Mouse (Mus musculus): ENCODE measurements around the gene Sgms1. TPM values are rescaled to one million over a fixed set of nuclear protein-coding genes. Genes with fewer than 3 reads are reported as not detected.

Sgms1 gene
- polyA plus RNA-seq, 1 experiment = 18.2 TPM

DNA sequence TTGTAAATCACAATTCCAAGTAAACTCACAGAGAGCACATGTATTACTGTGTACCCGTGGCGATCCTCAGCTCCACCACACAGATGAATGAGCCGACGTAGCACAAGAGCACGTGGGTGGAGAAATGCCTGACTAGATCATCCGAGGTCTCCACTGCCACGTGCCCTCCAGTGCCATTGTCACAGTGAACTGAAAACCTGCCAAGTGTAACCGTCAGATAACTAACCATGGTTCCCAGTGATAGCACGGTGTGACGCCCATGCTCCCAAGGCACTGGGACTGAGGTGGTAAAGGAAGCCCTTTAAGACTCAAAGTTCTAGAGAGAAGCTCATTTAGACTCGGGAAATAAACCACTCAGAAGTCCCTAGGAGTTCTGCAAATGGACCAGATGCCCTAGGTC, 167.4 kb downstream of the Sgms1 start:
- peak; percentile 27 for TF ChIP-seq GATA1 (IDR thresholded peaks at IDR 0.05; ENCODE audit: low read length)

DNA sequence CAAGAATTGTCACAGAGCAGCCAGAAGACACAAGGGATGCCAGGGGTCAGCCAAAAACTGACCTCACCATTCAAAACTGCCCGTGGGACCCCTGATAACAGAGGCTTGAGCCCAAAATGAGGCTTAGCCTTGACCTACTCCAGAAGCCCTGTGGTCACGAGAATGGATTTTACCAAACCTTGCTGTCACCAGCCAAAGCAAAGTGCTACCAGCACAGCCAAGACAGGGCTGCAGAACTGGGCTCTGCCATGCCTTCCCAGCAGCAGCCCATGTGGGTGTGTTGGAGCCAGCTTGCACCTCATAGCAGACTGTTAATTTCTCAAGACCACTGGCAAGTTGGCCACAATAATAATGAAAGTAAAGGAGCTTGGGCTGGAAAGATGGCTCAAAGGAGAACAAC, 168.5 kb downstream of the Sgms1 start:
- TF ChIP-seq GATA1 (IDR thresholded peaks at IDR 0.05; ENCODE audit: low read length) = no peak

DNA sequence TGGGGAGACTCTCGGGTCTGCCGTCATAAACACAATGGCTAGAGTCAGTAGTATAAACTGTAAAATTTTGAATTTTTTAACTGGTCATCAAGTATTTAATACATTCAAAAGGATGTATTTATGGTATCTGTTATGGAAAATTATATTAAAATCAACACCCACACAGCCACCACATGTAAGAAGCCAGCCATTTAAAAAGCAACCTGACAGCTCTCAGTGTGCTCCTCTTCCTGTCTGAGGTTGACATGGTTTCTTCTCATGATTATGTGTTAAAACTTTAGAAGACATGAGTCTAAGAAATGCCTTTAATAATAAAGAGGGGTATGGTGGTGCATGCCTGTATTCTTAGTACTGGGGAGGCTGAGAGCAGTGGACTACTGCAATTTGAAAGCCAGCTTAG, 172.8 kb downstream of the Sgms1 start:
- TF ChIP-seq GATA1 (IDR thresholded peaks at IDR 0.05; ENCODE audit: low read length) = no peak

DNA sequence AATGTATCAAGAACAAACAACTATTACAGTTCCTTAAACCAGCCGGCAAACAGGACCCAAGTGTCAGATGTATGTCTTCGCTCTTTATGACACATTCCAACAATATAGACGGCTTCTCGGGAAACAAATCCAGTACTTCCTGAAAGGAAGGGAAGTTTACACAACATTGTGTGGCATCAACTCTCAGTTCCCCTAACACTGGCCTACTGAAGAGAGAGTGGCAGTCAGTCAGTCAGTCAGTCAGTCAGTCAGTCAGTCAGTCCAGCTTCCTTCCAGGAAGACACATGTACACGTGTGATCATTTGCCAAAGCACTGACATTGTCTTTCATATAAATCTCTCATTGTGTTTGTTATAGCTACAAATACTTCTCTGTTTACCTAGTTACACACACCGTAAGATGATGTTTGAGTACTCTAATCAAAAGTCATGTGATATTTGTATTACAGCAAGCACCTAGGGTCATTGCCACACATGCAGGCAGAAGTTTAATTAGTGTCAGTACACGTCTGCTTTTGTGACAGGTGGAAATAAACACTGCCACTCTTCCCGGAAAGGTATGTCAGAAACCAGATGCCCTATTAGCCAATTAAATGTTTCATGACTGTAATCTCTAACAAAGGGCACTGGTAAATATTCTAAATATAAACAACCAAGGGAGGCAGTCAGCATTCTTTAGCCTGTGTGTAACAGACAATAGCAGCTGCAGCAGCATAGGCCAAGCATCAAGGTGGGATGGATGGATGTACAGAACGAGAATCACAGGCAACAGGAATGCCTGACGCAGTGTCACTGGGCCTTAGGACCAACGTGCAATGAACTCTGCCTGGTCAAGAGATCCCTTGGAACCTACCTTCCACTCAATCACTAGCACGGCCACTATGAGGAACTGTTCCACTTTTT, 174.4 kb downstream of the Sgms1 start:
- TF ChIP-seq GATA1 (IDR thresholded peaks at IDR 0.05; ENCODE audit: low read length) = no peak

DNA sequence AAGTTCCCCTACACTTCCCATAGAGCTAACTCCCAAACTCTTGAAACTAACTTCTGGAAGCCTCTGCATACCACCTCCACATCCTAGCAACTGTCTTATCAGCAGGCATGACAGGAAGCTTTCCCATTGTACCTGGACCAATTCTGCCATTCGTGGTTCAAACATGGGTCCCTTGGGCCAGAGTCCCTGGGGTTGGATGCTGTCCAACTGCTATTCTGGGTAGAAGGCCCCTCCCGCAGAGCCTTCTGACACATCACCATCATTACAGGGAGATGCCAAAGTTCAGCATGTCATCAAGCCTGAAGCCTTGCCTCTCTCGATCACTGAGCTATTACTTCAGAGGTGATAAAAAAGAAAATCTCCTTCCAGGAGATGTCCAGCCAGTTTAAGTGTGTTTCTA, 175.9 kb downstream of the Sgms1 start:
- TF ChIP-seq GATA1 (IDR thresholded peaks at IDR 0.05; ENCODE audit: low read length) = no peak

DNA sequence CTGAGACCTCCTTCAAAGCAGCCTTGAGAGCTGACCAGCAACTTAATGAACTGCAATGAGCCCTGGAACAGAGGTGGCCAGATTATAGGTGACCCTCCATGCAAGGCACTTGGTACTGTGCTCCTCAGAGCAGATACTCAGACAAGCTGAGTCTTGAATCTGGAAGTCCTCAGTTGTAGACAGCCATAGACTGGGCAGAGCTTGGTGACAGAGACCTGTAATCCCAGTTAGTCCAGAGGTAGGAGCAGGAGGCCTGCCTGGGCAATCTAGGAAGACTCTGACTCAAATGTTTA, 178.3 kb downstream of the Sgms1 start:
- no peak for TF ChIP-seq GATA1 (IDR thresholded peaks at IDR 0.05; ENCODE audit: low read length)

DNA sequence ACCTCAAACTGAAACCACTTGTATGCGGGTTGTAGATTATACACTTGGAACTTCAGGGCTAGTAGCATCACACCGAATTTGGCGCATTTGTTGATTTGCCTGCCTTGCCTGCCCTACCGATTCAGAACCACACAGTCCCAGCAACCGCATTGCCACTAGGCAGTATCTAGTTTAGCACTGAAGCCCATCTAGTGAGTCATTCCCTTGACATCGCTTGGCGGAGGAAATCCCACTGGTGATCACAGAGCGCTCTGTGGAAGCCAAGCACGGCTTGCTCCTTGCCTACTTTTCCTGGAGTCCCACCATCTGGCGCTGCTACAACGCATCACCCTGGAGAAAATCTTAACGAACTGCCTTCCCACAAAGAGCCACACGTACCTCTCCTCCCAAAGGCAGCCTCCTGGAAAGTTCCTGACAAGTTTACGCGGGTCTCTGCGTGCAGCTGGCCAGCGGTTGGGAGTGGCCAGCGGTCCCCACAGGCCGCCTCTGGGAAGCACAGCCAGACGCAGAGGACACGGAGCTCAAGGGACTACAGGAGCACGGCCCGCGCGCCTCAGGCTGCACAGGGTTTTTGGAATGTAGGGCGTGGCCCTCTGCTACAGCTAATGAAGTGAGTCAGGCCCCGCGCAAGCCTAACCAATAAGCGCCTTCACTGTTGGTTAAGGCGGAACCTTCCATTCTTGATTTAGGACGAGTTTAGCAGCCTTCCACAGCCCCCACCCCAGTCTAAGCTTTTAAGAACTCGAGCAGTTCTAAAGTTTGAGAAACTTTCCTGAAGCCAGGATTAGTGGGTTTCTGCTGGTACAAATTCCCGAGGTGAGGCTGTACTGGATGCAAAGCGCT, 178.8 kb downstream of the Sgms1 start:
- TF ChIP-seq GATA1 (IDR thresholded peaks at IDR 0.05; ENCODE audit: low read length) = no peak

DNA sequence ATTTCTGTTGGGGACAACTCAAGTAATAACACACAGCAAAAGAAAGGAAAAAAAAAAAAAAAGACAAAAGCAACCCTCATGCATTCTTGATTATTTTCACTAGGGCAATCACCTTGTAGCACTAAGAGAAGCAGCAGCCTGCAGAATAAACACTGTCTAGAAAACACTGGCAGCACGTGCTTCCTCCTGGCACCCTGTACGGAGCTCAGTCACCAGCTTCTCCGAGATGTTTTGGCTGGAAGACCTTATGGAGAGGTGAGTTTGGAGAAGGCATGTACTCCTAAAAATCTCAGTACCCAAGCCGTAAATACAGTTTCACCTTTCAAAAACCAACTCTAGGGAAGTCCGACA, 179.4 kb downstream of the Sgms1 start:
- TF ChIP-seq GATA1 (IDR thresholded peaks at IDR 0.05; ENCODE audit: low read length) = no peak

DNA sequence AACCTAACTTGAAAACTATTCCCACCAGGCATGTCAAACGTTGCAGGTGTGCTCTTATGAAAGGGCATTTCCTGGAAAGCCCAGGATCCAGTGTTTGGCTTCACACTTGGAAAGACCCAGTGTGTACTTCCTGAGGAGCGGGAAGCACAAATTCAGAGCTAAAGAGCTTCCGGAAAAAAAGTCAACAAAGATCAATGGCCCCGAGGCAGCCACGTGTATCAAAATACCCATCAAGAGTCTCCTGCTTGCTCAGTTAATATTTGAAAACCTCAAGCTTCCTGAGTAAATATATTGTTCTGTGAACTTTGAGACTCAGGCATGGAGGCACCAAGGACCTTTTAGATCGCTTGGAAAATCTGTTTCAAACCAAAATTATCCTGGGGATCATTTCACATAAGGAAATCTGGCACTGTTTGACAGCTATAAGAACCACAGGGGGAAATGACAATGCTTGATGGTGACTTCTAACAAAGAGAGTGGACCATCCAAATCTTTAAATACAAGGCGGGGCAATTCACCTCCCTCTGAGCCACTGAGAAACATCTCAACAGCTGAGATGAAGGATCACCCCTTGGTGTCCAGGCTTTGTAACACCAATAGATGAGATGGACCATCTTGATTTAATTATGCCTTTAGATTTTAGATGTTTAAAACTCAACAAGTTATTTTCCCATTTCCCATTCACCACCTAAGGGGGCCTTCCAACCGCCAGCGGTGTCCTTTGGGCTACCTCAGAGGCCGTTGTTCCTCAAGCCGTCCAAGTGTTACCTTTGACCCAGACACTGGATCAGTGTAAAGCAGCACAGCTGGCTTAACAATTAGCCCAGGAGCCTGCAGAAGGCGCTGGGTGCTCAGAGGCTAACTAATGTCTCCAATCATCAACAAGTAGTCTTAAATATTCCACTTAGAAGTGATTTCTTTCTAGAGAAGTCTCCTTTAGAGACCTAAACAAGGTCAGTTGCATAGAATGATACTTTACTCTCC, 187.1 kb downstream of the Sgms1 start:
- TF ChIP-seq GATA1 (IDR thresholded peaks at IDR 0.05; ENCODE audit: low read length) = no peak

DNA sequence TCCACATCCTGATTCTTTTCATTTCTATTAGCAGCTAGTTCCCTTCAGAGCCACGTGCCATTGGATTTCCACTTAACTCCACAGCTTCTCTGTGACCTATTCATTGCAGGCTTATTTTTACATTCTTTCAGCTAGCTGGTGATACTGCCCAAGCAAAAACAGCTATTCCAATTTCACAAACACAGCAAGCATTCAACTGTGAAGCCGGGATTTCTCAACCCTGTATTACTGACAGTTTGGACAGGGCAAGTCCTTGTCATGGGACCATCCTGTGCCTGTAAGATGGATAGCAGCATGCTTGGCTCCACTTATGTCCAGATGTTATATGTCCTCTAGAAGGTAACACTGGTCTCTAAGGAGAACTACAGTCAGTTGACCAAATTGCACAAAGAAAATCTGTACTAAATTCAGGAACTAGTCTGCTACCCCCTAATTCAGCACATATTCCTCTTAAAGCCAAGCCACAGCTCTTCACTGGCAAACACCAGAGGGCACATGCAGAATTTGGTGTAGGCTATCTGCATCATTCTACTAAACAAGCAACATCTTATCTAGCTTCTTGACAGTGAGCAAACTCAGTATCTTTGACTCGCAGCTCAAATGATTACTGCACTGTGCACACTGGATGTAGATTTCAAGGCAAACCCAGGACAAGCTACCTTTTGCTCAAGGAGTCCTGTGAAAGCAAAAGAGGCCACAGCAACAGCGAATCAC, 189.5 kb downstream of the Sgms1 start:
- TF ChIP-seq GATA1 (IDR thresholded peaks at IDR 0.05; ENCODE audit: low read length) = peak; percentile 44

DNA sequence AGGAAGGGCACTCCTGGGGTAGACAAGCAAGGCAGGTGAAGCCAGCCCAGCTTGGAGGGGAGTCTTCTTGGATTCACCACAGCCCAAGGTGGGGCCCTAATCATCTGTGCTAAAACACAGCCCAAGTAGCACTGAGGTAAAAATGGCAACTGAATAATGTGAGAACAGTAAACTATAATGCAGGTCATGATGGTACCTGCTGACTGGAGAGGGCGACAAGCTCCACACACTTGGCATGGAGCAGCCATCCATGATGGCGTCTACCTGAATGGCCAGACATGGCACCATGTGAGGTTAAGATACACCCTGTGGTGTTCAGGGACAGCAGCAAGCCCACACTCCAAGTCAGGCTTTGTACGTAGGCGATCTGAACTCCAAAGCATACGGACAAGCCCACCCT, 190.4 kb downstream of the Sgms1 start:
- no peak for TF ChIP-seq GATA1 (IDR thresholded peaks at IDR 0.05; ENCODE audit: low read length)

DNA sequence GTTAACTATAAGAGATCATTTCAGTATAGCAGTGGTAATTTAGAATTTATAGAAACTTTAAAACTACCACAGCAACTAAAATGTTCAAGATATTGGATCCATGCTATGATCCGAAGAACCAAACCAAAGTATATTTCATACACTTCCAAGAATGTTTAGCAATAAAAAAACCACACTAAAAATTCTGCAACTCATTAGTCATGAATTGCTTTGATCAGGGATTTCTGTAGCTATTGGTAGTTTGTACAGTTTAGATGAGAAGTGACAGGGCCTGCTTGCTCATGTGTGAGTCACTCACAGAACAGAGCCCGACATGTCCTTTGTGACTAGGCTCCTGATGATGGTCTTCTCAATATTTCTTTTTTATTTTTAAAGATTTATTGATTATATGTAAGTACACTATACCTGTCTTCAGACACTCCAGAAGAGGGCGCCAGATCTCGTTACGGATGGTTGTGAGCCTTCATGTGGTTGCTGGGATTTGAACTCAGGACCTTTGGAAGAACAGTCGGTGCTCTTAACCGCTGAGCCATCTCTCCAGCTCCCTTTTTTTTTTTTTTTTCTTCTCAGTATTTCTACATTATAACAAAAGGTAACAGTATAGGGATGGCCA, 190.9 kb downstream of the Sgms1 start:
- TF ChIP-seq GATA1 (IDR thresholded peaks at IDR 0.05; ENCODE audit: low read length) = no peak

DNA sequence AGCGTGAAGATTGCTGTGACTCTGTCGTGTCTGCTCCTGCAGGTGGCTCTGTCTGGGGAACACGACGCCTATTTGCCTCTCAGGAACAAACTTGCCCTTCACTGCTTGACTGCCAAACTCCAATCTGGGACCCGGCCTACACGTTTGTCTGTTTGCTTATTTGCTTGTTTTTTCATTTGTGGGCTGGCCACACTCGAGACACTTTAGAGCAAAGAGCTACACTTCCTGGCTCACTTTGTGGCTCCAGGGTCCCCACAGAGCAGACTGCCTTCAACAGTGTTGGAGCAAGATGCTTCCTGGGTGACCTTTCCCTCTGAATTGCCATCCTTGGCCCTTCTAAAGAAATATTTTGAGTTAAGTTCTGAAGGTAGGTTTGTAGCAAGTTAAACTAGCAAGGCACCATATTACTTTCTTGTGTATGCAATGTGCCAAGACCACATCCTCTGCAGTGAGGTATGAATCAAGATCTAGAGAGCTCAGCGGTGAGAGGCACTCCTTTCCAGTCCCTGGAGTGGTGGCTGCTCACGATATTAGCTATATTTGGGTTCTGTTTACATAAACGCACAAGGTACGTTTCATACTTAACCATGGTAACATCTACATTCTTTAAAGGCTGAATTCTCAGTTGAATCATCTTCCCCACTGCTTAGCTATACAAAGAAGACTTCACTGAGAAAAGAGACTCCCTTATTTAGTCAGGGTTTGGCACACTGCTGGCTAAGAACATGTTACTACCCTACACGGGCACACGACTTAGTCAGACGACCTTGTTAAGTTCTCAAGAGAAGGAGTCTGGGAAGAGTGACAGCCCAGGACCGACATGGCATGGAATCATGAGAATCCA, 192.3 kb downstream of the Sgms1 start:
- TF ChIP-seq GATA1 (IDR thresholded peaks at IDR 0.05; ENCODE audit: low read length) = no peak

DNA sequence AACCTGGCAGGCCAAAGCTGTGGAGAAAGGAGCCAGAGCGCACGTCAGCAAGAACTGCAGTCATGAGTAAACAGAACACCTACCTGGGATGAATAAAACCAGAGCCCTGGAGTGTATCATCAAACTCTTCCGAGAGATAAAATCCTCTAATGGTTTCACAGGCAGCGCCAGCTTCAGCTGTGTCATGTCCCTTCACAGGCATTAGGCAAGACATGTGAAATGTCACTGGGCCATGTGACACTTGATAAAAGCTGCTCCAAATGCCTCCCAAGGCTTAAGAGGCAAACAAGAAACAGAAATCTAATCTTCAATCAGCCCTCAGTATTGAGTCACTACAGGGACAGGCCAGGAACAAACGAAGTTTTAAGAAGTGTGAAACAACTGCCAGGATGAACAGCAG, 193.3 kb downstream of the Sgms1 start:
- TF ChIP-seq GATA1 (IDR thresholded peaks at IDR 0.05; ENCODE audit: low read length) = peak; percentile 68

Measured in G1E-ER4 (cell line).